Mouse (Mus musculus): ENCODE data around the gene Myo6.

Myo6 gene

GRCm38 (mm10) chr9:80241719-80242118, 76.9 kb downstream of the Myo6 start:
- no peak for DNase-seq

- DNase-seq: no peak
Observed at GRCm38 (mm10) chr9:80252146-80252545, 87.3 kb downstream of the Myo6 start.

GRCm38 (mm10) chr9:80253241-80253640, 88.4 kb downstream of the Myo6 start:
- DNase-seq: no peak

GRCm38 (mm10) chr9:80256561-80256960, 91.7 kb downstream of the Myo6 start:
- DNase-seq: no peak

GRCm38 (mm10) chr9:80258396-80258795, 93.6 kb downstream of the Myo6 start:
- peak; percentile 8 for DNase-seq

GRCm38 (mm10) chr9:80260905-80261304, 96.1 kb downstream of the Myo6 start:
- DNase-seq: no peak

GRCm38 (mm10) chr9:80262367-80263026, 97.7 kb downstream of the Myo6 start:
- DNase-seq: no peak

GRCm38 (mm10) chr9:80266086-80266485, 101.3 kb downstream of the Myo6 start:
- no peak for DNase-seq

GRCm38 (mm10) chr9:80266507-80266906, 101.7 kb downstream of the Myo6 start:
- no peak for DNase-seq

- no peak for DNase-seq
Observed at GRCm38 (mm10) chr9:80269596-80269995, 104.8 kb downstream of the Myo6 start.

GRCm38 (mm10) chr9:80272951-80273350, 108.1 kb downstream of the Myo6 start:
- no peak for DNase-seq

- DNase-seq: no peak
Observed at GRCm38 (mm10) chr9:80275053-80275771, 110.4 kb downstream of the Myo6 start.

GRCm38 (mm10) chr9:80275772-80276134, 110.9 kb downstream of the Myo6 start:
- DNase-seq: no peak

GRCm38 (mm10) chr9:80277157-80277556, 112.3 kb downstream of the Myo6 start:
- no peak for DNase-seq

GRCm38 (mm10) chr9:80277770-80278169, 112.9 kb downstream of the Myo6 start:
- DNase-seq: no peak

- no peak for DNase-seq
Observed at GRCm38 (mm10) chr9:80280724-80281123, 115.9 kb downstream of the Myo6 start.

- no peak for DNase-seq
Observed at GRCm38 (mm10) chr9:80282426-80282825, 117.6 kb downstream of the Myo6 start.

- DNase-seq: no peak
Observed at GRCm38 (mm10) chr9:80284539-80285174, 119.8 kb downstream of the Myo6 start.

- DNase-seq: no peak
Observed at GRCm38 (mm10) chr9:80286845-80287244, 122.0 kb downstream of the Myo6 start.

- DNase-seq: no peak
Observed at GRCm38 (mm10) chr9:80293056-80293584, 128.3 kb downstream of the Myo6 start.

- DNase-seq: no peak
Observed at GRCm38 (mm10) chr9:80296086-80296485, 131.3 kb downstream of the Myo6 start.

- DNase-seq: no peak
Observed at GRCm38 (mm10) chr9:80299031-80299430, 134.2 kb downstream of the Myo6 start.

- DNase-seq: no peak
Observed at GRCm38 (mm10) chr9:80303518-80303917, 138.7 kb downstream of the Myo6 start.

- no peak for DNase-seq
Observed at GRCm38 (mm10) chr9:80306390-80306789, 141.6 kb downstream of the Myo6 start.
